Comparison of ENCODE assay signal across 20 mouse cellular contexts in genomic region chr6:56306066-56306465, GRCm38 (mm10).
A peak's percentile ranks its signal among the peaks of the same experiment; 100 is the strongest.
DNase-seq lines count a peak whose midpoint lies in the region; ATAC-seq and TF ChIP-seq lines count a peak whose summit lies in the region.
"Had no signal": no experiment of that assay in that cellular context is flagged by ENCODE, and none has a peak within 500 bp of the region (broad histone marks: within the 10 kb centered on the region; RNA-seq: fewer than 3 reads in every experiment).

No protein-coding gene starts in this region.

- H3K27ac ChIP-seq in limb, embryonic 14.5 days (replicated peaks; ENCODE audit: low read depth, low read length), result no peak overlapping the region
- H3K27ac ChIP-seq in limb, embryonic 10.5 days, result no peak overlapping the region
- H3K27ac ChIP-seq in stomach, embryonic 16.5 days (ENCODE audit: low read length), result no peak overlapping the region
- H3K27ac ChIP-seq: embryonic facial prominence, embryonic 13.5 days; forebrain, embryonic 10.5 days; forebrain, embryonic 12.5 days had no signal

- no peak overlapping the region for H3K4me2 ChIP-seq in limb, embryonic 14.5 days (replicated peaks; ENCODE audit: low read depth, low read length, severe bottlenecking)
- H3K4me2 ChIP-seq in stomach, embryonic 16.5 days (ENCODE audit: low read depth, low read length), result no peak overlapping the region
- H3K4me2 ChIP-seq: embryonic facial prominence, embryonic 13.5 days; forebrain, embryonic 12.5 days had no signal

- H3K4me3 ChIP-seq in limb, embryonic 14.5 days (replicated peaks; ENCODE audit: low read length), result no peak overlapping the region
- no peak overlapping the region for H3K4me3 ChIP-seq in limb, embryonic 10.5 days
- no peak overlapping the region for H3K4me3 ChIP-seq in stomach, embryonic 16.5 days (replicated peaks; ENCODE audit: low read length)
- H3K4me3 ChIP-seq: embryonic facial prominence, embryonic 13.5 days; forebrain, embryonic 10.5 days; forebrain, embryonic 12.5 days had no signal

- ATAC-seq in limb, embryonic 14.5 days (ENCODE audit: low FRiP score, low read depth), result no peak
- peak; percentile 47; the same call in 1 of the 2 replicates for ATAC-seq in stomach, embryonic 16.5 days (ENCODE audit: insufficient read depth, low FRiP score)
- ATAC-seq: forebrain, embryonic 14.5 days; forebrain, embryonic 16.5 days had no signal

- no peaks in the 10 kb centered on the region for H3K27me3 ChIP-seq in limb, embryonic 14.5 days (ENCODE audit: control insufficient read depth, insufficient read depth, low read length)
- H3K27me3 ChIP-seq in limb, embryonic 10.5 days (ENCODE audit: low read depth, poor library complexity, severe bottlenecking), result no peaks in the 10 kb centered on the region
- no peaks in the 10 kb centered on the region for H3K27me3 ChIP-seq in stomach, embryonic 16.5 days (ENCODE audit: control insufficient read depth, insufficient read depth, low read length)
- H3K27me3 ChIP-seq: embryonic facial prominence, embryonic 13.5 days; forebrain, embryonic 12.5 days had no signal

- 92% methylated on average over 2 of the region's 2 CpGs for WGBS in limb, embryonic 14.5 days
- 95% methylated on average over 2 of the region's 2 CpGs for WGBS in limb, embryonic 10.5 days
- 58% methylated on average over 2 of the region's 2 CpGs for WGBS in stomach, embryonic 16.5 days

- no peaks in the 10 kb centered on the region for H3K9me3 ChIP-seq in limb, embryonic 14.5 days (ENCODE audit: control insufficient read depth, low read length)
- H3K9me3 ChIP-seq in limb, embryonic 10.5 days (replicated peaks), result no peaks in the 10 kb centered on the region
- no peaks in the 10 kb centered on the region for H3K9me3 ChIP-seq in stomach, embryonic 16.5 days (replicated peaks; ENCODE audit: control insufficient read depth, low read length)
- H3K9me3 ChIP-seq: embryonic facial prominence, embryonic 13.5 days; forebrain, embryonic 10.5 days; forebrain, embryonic 12.5 days had no signal

- no peaks in the 10 kb centered on the region for H3K4me1 ChIP-seq in limb, embryonic 14.5 days (ENCODE audit: control insufficient read depth, insufficient read depth, low read length)
- H3K4me1 ChIP-seq in limb, embryonic 10.5 days, result no peaks in the 10 kb centered on the region
- no peaks in the 10 kb centered on the region for H3K4me1 ChIP-seq in stomach, embryonic 16.5 days (ENCODE audit: control insufficient read depth, insufficient read depth, low read length)
- H3K4me1 ChIP-seq: embryonic facial prominence, embryonic 13.5 days; forebrain, embryonic 10.5 days; forebrain, embryonic 12.5 days had no signal

- TF ChIP-seq POLR2A in limb, embryonic 14.5 days (IDR thresholded peaks at IDR 0.05; ENCODE audit: borderline replicate concordance, extremely low read depth, insufficient read depth, insufficient read length), result no peak

- DNase-seq in limb, embryonic 14.5 days (ENCODE audit: low spot score), result peak; percentile 5
- no peak for DNase-seq in limb, embryonic 10.5 days (ENCODE audit: low spot score)
- DNase-seq in fat pad, adult 2 months (ENCODE audit: extremely low read depth, low read depth, low spot score), result peak; percentile 76
- DNase-seq in gonadal fat pad, adult 2 months (ENCODE audit: low read depth), result peak; percentile 73
- DNase-seq in thymus, postnatal 14 days, result no peak
- DNase-seq in adrenal gland, postnatal 25 days, result no peak
- DNase-seq: adrenal gland, adult 2 months; adrenal gland, postnatal 10 days; adrenal gland, postnatal 36 days; cerebellum, adult 11-12 months; cerebellum, adult 2 months; cerebellum, adult 9-10 months; cerebellum, postnatal 10 days; cerebellum, postnatal 25 days had no signal

- H3K36me3 ChIP-seq in limb, embryonic 14.5 days (ENCODE audit: control insufficient read depth, insufficient read depth, low read length), result no peaks in the 10 kb centered on the region
- H3K36me3 ChIP-seq in limb, embryonic 10.5 days, result no peaks in the 10 kb centered on the region
- H3K36me3 ChIP-seq in stomach, embryonic 16.5 days (ENCODE audit: control insufficient read depth, insufficient read depth, low read length), result no peaks in the 10 kb centered on the region
- H3K36me3 ChIP-seq: embryonic facial prominence, embryonic 13.5 days; forebrain, embryonic 10.5 days; forebrain, embryonic 12.5 days had no signal

- H3K9ac ChIP-seq in limb, embryonic 14.5 days (ENCODE audit: low read depth, low read length, severe bottlenecking), result no peak overlapping the region
- H3K9ac ChIP-seq in stomach, embryonic 16.5 days (ENCODE audit: low read length), result no peak overlapping the region
- H3K9ac ChIP-seq: embryonic facial prominence, embryonic 13.5 days; forebrain, embryonic 12.5 days had no signal

Comparison
In these comparisons a context has a peak if more than half of its experiments do, and no peak if none do; other contexts are left out.
1. DNase-seq: peak in limb, embryonic 14.5 days (single experiment), fat pad, adult 2 months (single experiment) and gonadal fat pad, adult 2 months (single experiment); none in limb, embryonic 10.5 days (single experiment), thymus, postnatal 14 days (single experiment) and adrenal gland, postnatal 25 days (single experiment).